Mouse (Mus musculus): ENCODE data around the gene Lcn4.

The Lcn4 gene

DNA sequence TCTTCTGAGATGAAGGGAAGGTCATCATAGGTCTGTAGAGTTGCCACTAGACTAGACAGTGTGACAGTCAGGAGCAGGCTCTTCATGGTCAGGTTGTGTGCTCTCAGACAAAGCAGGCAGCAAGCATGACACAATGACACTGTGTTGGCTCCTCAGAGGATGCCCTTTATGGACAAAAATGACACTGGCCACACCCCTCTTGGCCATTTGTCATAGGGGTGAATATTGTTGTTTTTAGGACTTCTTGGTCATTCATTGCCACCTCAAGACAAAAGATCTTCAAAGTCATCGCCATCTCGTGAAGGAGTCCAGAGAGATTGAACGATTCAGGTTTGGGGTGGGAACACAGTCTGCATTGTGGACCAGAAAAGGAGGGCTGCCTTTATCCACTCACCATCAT is at the start of gene Lcn4:
Gene Lcn4 (minus strand): TSS at position 101 of the 400 bp plus-strand sequence.
- DNase-seq (ENCODE audit: low read depth) = no peak

GRCm38 (mm10) chr2:26686171-26686675 is 15.1 kb upstream of the Lcn4 start:
- no peak for DNase-seq (ENCODE audit: low read depth)

DNA sequence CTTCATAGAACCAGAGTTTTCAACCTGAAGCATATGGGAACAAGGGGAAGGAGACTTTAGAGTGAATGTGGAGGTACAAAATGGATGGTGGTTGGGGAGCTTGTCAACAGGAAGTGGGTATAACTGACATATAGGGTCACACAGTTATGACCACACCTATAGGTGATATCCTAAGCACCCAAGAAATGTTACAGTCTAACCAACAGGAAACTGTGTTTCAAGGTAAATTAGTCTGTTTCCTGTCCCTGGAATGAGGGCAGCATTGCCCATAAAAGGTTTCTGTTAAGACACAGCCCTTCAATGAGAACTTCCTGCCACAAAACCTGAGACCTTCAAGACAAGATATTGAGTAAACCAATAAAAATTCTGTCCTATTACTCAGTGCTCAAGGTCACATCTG is 2.3 kb downstream of the Lcn4 start:
- DNase-seq (ENCODE audit: low read depth) = peak; percentile 74

DNA sequence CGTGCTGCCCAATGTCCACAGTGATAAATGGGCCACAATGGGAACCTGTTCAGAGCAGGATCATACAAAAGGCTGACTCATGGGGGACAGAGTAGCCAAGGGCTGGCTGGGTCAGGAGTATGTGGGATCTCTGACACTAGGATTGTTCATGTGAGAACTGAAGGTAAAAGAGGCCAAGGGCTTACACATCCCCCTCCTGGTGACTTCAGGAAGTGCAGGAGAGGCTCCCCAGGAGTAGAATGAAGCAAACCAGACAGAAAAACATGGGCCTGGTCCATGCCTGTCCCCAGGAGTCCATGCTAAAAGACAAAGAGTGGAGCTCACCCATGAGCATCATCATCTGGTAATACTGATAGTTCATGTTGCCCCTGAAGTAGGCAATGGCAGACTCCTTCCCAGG is 7.5 kb downstream of the Lcn4 start:
- DNase-seq (ENCODE audit: low read depth) = peak; percentile 57

DNA sequence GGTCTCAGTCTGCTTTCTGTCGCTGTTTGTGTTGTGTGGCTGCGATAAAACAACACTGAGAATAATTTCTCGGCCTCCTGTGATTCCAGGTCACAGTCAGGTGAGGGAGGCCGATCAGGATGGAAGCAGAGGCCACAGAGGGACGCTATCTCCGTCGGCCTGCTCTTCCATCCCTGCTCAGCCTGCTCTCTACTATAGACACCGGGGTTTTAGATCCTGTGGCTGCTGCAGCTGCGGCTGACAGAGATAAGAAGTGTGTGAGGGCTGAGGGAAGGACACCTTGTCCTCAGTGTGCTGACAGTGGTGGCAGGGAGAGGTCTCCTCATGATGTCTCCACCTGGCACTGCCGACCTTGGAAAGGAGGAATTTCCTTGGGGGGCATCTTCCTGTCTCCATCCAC is 8.0 kb downstream of the Lcn4 start:
- DNase-seq (ENCODE audit: low read depth) = no peak

DNA sequence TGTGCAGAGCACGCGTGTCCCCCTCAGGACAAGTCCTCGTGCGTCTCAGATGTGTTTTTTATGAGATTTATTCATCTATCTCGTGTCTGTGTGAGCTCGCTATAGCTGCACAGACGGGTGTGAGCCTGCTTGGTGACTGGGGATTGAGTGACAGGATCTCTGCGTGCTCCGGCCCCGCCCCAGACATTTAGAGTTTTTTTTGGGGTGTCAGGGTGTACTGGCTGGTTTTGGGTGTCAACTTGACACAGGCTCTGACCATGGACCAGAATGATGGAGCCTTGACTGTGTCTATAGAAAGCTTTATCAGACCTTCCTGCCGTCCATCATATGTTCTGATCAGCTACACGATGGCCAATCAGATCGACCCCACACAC is 8.6 kb downstream of the Lcn4 start:
- DNase-seq (ENCODE audit: low read depth) = no peak

- no peak for DNase-seq (ENCODE audit: low read depth)
Observed at GRCm38 (mm10) chr2:26661768-26662508, 9.1 kb downstream of the Lcn4 start.

- peak; percentile 72 for DNase-seq (ENCODE audit: low read depth)
Observed at GRCm38 (mm10) chr2:26661143-26661752, 9.8 kb downstream of the Lcn4 start.

DNA sequence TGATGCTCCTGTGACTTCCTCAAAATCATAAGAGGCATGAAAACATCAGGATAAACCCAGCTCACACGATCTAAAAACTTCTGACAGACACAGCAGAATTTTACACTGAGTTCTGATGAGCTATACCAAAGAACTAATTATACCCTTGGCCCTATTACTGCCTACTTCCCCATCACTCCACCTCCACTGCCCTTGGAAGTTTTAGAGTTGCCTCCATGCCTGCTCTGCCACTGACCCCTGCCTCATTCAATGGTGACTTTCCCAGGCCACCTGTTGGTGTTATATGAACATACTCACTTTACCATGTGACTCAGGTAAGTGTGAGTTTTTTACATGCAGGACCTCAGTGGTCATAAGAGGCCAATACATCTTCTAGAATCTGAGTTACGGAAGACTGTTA is 13.7 kb downstream of the Lcn4 start:
- DNase-seq (ENCODE audit: low read depth) = no peak

DNA sequence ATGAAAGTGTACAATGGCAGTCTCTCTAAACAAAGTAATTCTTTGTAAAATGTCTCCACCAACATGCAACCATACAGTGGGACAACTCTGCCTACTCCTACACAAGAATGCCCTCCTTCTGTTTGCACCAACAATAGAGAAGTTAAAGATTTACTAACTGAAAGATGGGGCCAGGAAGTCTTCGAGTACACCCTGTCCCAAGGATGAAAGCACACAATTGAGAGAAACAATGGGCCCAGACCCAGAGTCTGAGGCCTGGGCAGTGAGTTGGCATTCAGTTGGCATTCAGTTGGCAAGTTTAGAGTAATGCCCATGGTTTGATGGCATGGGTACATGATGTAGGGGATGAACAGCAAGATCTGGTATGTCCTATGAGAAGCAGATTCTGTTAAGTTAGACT is 16.4 kb downstream of the Lcn4 start:
- DNase-seq (ENCODE audit: low read depth) = no peak

GRCm38 (mm10) chr2:26646643-26647293 is 24.3 kb downstream of the Lcn4 start:
- peak; percentile 92 for DNase-seq (ENCODE audit: low read depth)

- peak; percentile 66 for DNase-seq (ENCODE audit: low read depth)
Observed at GRCm38 (mm10) chr2:26643942-26644341, 27.1 kb downstream of the Lcn4 start.

DNA sequence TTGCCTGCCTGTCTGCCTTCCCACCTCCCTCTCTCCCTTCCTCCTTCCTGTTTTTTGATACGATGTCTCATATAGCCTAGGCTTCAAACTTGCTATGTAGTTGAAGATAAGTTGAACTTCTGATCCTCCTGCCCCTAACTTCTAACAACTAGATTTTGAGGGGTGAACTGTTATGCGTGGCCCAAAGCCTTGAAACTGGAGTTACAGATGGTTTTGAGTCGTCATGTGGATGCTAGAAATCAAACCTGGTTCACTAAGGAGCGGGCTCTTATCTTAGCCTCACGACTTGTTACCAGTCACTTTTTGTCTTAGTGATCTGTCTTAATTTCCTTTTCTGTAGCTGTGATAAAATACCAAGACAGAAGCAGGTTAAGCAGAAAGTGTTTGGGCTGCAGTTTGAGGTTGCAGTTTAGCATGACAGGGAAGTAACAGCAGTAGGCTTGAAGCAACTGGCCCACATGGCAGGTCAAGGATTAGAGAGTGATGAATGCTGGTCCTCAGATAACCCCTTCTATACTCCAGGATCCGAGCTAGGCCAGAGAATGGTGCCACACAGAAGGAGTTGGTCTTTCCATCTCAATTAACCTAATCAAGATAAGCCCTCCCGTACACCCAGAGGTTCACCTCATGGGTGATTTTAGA is 30.0 kb downstream of the Lcn4 start:
- DNase-seq (ENCODE audit: low read depth) = peak; percentile 14

GRCm38 (mm10) chr2:26639838-26640830 is 30.9 kb downstream of the Lcn4 start:
- DNase-seq (ENCODE audit: low read depth) = peak; percentile 95

DNA sequence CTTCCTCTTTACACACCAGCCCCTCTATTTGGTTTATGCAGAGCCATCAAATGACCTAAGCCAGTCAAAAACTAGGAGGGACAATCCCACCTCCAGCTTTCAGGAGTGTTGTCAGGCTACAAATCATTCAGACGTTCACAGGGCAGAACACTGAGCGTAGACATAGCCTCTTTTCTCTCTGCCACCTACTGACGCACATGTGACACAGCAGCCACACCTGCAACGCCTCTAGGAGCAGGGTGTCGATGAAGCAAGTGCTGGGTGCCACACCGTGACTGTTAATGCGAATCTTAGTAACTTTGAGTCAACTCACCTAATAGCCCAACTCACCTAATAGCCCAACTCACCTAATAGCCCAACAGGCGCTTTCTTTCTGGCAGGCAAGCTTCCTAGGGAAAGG is 32.0 kb downstream of the Lcn4 start:
- DNase-seq (ENCODE audit: low read depth) = peak; percentile 80

DNA sequence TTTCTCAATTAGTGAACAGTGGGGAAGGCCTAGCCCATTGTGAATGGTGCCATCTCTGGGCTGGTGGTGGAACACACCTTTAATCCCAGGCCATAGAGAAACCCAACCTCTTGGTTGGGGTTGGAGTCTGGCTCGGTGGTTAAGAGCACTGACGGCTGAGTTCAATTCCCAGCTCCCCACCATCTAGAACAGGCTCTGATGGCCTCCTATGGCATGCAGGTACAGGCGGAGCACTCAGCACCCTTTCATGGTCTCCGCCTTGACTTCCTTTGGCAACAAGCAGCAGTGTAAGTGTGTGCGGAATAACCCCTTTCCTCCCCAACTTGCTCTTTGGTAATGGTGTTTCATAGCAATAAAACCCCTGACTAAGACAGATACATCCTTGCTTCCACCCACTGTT is 32.5 kb downstream of the Lcn4 start:
- peak; percentile 37 for DNase-seq (ENCODE audit: low read depth)

DNA sequence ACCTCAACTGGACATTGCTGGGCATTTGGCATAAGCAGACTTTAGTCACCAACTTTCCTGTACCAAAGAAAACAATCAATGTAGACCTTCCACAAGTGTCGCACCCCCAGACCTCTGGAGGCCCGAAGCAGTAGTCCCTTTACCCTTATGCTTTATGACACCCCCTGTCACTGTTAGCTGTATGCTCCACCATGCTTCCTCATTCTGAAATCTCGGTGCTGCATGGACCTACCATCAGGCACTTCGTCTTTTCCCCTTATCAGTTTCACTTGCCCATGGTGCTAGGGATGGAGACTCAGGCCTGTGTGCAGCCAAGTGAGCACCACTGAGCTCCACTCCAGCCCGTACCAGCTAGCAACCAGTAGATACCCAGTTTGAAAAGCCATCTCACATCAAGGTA is 33.0 kb downstream of the Lcn4 start:
- DNase-seq (ENCODE audit: low read depth) = peak; percentile 25

GRCm38 (mm10) chr2:26637316-26637932 is 33.7 kb downstream of the Lcn4 start:
- no peak for DNase-seq (ENCODE audit: low read depth)

DNA sequence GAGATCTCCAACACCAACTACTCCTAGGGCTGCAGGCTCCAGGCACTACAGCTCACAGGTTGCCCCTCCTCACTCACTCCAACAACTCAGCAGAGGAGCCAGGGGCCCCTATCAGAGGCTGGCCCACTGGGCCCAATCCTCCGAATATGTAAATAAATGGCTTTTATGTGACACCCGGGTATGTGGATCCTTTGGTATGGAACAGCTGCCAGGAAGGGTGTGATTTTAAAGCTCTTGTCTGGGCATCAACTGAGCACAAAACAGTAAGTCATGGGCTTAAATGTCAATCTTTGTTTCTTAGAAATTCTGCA is 34.8 kb downstream of the Lcn4 start:
- peak; percentile 19 for DNase-seq (ENCODE audit: low read depth)

DNA sequence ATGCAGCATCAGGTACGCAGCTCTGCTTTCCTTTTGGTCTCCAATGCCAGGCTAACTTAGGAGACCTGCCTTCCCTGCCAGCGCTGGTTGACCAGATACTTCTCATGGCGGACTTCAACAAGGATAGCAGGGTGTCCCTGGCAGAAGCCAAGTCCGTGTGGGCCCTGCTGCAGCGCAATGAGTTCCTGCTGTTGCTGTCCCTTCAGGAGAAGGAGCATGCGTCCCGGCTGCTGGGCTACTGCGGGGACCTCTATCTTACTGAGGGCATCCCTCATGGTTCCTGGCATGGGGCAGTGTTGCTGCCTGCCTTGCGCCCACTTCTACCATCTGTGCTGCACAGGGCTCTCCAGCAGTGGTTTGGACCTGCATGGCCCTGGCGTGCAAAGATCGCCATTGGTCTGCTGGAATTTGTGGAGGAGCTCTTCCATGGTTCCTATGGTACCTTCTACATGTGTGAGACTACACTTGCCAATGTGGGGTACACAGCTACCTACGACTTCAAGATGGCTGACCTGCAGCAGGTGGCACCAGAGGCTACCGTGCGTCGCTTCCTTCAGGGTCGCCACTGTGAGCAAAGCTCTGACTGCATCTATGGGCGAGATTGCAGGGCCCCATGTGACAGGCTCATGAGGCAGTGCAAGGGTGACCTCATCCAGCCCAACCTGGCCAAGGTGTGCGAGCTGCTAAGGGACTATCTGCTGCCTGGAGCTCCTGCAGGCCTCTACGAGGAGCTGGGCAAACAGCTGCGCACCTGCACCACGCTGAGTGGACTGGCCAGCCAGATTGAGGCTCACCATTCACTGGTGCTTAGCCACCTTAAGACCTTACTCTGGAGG is 35.4 kb downstream of the Lcn4 start:
- peak; percentile 50 for DNase-seq (ENCODE audit: low read depth)
